Mouse (Mus musculus): Measurements from ENCODE around the gene Pea15a. TPM values are rescaled to one million over a fixed set of nuclear protein-coding genes. Genes with fewer than 3 reads are reported as not detected.

The Pea15a gene
- polyA plus RNA-seq, 1 experiment from 2014 or later = 489 TPM

DNA sequence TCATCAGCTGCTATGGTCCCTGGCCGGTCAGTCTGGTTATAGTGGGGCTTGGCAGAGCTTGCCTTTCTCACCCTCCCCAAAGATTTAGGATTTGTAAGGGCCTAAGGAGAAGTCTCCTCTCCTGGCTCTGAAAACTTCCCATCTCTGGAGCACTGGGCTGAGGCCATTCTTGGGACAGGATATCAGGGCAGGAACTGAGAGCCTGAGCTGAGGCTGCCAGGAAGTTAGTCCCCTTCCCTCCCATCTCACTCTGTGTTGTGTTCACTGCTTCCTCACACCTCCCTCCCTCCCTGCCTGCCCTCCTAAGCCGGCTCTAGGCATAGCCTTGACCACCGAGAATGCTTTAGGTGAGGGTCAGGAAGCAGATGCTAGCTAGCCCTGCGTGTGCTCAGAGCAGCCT is 3.0 kb downstream of the Pea15a start:
- peaks cover 15% of the 10 kb centered on the region for H3K36me3 ChIP-seq
- ATAC-seq (ENCODE audit: low FRiP score, low read depth) = no peak
- WGBS = 4% methylated on average over 4 of the region's 4 CpGs

DNA sequence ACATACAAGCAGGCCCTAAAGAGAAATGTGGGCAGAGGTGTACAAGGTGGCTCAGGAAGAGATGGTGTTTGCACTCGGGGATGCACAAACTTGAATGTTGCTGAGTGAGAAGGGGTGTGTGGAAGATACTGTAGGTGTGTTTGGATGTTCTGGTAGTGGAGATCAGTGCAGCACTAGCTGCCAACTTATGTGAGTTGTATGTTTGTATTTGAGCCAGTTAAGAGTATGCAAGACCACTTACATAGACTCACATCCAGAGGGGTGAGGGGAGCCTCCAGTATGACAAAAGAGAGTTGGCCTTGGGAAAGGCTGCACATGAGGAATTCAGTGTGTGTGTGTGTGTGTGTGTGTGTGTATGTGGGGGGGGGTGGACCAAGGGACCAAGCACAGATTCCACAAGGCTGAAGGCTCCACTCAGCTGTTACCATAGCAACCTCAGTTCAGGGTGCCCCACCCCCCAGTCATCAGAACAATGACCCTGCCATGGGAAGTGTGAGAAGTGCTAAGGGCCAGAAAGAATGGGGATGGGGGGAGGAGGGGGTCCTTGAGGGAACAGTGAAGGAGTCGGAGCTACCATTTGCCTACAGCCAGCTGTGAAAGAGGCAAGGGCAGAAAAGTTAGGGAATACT is 3.6 kb downstream of the Pea15a start:
- peak; percentile 10; the same call in 1 of the 2 replicates for ATAC-seq (ENCODE audit: low FRiP score, low read depth)
- H3K4me3 ChIP-seq = peak overlapping the region; percentile 72; the same call in 1 of the 2 replicates
- no peaks in the 10 kb centered on the region for H3K27me3 ChIP-seq
- 0 out of 2 replicates have a peak overlapping the region, but pooled peaks have one; percentile 27 for H3K9ac ChIP-seq
- peaks cover 72% of the 10 kb centered on the region for H3K4me1 ChIP-seq (replicated peaks)
- peak overlapping the region; percentile 88 for H3K27ac ChIP-seq (replicated peaks)
- H3K36me3 ChIP-seq = peaks cover 21% of the 10 kb centered on the region
- no peaks in the 10 kb centered on the region for H3K9me3 ChIP-seq
- H3K4me2 ChIP-seq = peak overlapping the region; percentile 93
- 4% methylated on average over 2 of the region's 2 CpGs for WGBS

More for the DNA sequence above, 3.0 kb downstream of the Pea15a start:
- H3K27me3 ChIP-seq = no peaks in the 10 kb centered on the region
- peak overlapping the region; percentile 72 for H3K4me3 ChIP-seq
- H3K4me2 ChIP-seq = peak overlapping the region; percentile 93
- peaks cover 72% of the 10 kb centered on the region for H3K4me1 ChIP-seq (replicated peaks)
- no peaks in the 10 kb centered on the region for H3K9me3 ChIP-seq
- peak overlapping the region; percentile 88 for H3K27ac ChIP-seq (replicated peaks)
- H3K9ac ChIP-seq = peak overlapping the region; percentile 95; the same call in 1 of the 2 replicates

DNA sequence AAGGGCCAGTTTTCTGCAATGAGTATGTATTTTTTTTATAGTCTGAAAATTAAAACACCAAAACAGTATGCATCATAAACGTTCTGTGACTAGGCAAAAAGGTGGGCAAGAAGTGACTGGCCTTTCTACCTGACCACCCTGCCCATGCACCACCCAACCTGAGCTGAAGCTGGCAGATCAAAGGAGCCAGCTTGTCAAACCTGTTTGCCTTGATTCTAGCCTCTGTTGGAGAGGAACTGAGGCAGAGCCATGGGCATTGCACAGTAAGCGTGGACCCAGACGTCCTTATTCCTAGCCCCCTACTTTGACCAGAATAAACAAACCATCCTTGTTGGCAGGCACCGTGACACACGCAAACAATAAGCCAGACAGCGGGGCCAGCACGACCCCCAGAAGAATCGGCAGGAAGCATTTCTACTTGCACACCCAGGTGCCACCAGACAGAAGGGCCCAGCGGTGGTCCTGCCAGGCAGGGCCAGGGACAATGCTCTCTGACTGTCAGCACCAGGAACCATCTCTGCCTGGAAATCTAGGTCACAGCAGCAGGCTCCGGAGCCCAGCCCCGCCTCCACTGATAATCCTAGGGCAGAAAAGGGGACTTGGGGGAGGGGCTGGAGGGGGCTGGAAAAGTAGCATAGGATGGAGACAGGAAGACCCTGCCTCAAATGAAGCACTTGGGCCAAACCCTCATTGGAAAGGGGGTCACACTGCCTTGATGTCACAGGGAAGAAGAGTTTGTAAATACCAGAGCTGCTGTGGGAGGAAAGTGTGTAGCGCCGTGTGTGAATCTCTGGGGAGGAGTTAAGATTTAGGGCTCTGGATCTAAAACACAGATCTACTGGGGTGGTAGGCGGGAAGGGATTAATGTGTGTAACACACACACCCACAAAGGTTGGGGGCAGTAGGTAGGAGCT is 4.4 kb downstream of the Pea15a start:
- Histone ChIP-seq H3K27me3 (no peaks in the 10 kb centered on the region), H3K27ac (replicated peaks) (peak overlapping the region; percentile 88), H3K4me2 (peak overlapping the region; percentile 93), H3K9ac (peak overlapping the region; percentile 27; the same call in 1 of the 2 replicates), H3K9me3 (no peaks in the 10 kb centered on the region), H3K4me1 (replicated peaks) (peaks cover 71% of the 10 kb centered on the region), H3K4me3 (peak overlapping the region; percentile 23), H3K36me3 (peaks cover 28% of the 10 kb centered on the region)
- no peak for ATAC-seq (ENCODE audit: low FRiP score, low read depth)
- WGBS = 5% methylated on average over 14 of the region's 14 CpGs

DNA sequence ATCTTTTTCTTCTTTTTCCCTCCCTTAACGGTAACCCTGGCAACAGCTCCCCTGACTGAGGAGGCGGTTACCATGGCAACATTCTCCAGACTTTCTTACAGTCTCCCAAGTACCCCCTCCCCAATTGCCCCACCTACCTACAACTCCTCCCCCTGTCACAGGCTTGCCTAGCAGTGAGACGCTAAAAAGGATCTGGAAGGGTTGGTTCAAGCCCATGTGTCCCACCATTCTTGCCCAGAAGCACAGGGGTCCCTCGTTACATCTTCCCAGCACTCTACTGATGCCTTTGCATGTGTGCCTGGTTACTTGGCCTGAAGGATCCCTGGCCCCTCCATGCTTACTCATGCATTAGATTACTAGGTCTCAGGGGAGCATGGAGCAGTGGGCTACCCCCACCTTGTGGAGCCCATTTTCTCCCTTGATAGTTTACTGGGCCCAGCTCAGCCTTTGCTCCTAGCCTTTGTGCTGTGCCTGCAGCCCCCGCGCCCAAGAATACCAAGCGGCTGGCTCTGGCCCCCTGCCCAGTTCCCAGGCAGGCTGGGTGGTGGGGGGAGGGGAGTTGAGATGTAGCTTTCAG is 5.6 kb downstream of the Pea15a start:
- peak overlapping the region; percentile 88 for H3K27ac ChIP-seq (replicated peaks)
- H3K27me3 ChIP-seq = no peaks in the 10 kb centered on the region
- WGBS = 7% methylated on average over 7 of the region's 7 CpGs
- no peaks in the 10 kb centered on the region for H3K9me3 ChIP-seq
- H3K4me1 ChIP-seq (replicated peaks) = peaks cover 65% of the 10 kb centered on the region
- H3K9ac ChIP-seq = no peak overlapping the region
- H3K36me3 ChIP-seq = peaks cover 40% of the 10 kb centered on the region
- ATAC-seq (ENCODE audit: low FRiP score, low read depth) = peak; percentile 64
- H3K4me3 ChIP-seq = peak overlapping the region; percentile 14; the same call in 1 of the 2 replicates
- H3K4me2 ChIP-seq = peak overlapping the region; percentile 93

DNA sequence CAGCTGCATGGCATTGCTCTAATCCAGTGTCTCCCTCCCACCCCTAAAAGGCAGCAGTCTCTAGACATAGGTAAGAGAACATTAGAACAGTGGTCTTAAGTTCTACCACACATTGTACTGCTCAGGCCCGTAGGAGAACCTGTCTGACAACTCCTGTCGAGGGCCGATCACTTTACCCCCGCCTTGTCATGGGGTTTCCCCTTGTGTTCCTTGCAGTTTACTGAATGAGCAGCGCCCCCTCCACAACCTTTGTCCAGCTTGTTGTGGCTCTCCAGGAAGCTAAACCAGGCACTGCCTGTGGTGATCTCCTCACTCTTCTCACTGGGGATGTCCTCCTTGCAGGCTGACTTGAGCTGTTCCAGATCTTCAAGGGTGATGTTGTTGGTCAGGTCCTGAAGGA is 6.4 kb downstream of the Pea15a start:
- Histone ChIP-seq H3K4me3 (no peak overlapping the region), H3K4me1 (replicated peaks) (peaks cover 59% of the 10 kb centered on the region), H3K27ac (replicated peaks) (peak overlapping the region; percentile 88), H3K4me2 (peak overlapping the region; percentile 93), H3K36me3 (peaks cover 46% of the 10 kb centered on the region), H3K27me3 (no peaks in the 10 kb centered on the region), H3K9ac (no peak overlapping the region), H3K9me3 (no peaks in the 10 kb centered on the region)
- 65% methylated on average over 5 of the region's 5 CpGs for WGBS
- no peak for ATAC-seq (ENCODE audit: low FRiP score, low read depth)

DNA sequence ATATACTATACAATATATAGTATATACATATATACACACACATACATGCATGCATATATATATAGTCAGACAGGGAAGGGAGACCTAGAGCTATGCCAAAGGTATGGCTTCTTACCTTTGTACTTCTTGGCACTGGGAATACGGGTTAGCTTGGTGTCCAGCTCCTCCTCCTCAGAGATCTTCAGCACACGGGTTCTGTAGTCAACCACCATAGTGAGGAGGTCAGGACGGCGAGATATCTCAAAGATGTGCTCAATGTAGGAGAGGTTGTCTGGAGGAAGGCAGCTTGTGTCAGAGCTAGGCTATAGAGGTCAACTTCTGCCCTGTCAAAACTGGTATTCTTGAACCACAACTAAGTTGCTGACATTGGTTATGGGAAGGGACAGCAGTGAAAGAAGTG is 7.6 kb downstream of the Pea15a start:
- H3K4me1 ChIP-seq (replicated peaks) = peaks cover 47% of the 10 kb centered on the region
- H3K4me3 ChIP-seq = no peak overlapping the region
- H3K9ac ChIP-seq = no peak overlapping the region
- H3K27ac ChIP-seq (replicated peaks) = no peak overlapping the region
- ATAC-seq (ENCODE audit: low FRiP score, low read depth) = no peak
- H3K4me2 ChIP-seq = no peak overlapping the region
- 85% methylated on average over 4 of the region's 4 CpGs for WGBS
- H3K36me3 ChIP-seq = peaks cover 58% of the 10 kb centered on the region
- no peaks in the 10 kb centered on the region for H3K27me3 ChIP-seq
- H3K9me3 ChIP-seq = no peaks in the 10 kb centered on the region

DNA sequence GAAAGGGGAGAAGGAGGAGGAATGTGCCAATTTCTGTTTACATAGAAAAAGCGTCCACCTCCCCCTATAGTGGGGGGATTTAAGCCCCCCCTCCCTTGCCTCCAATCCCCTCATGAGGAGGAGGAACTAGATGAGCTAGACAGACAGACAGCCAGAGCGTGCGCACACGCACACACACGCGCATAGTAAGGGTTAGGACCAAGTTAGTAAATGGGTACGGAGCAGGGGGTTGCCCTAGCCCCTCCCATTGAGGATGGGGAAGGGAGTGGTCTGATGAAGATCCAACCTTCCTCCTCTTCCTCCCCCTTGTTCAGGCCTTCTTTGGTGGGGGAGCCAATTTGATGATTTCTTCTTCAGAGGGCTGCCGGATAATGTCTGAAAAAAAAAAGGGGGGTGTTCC is 8.3 kb downstream of the Pea15a start:
- H3K36me3 ChIP-seq = peaks cover 64% of the 10 kb centered on the region
- no peaks in the 10 kb centered on the region for H3K27me3 ChIP-seq
- no peak overlapping the region for H3K4me3 ChIP-seq
- peaks cover 40% of the 10 kb centered on the region for H3K4me1 ChIP-seq (replicated peaks)
- no peak overlapping the region for H3K27ac ChIP-seq (replicated peaks)
- no peak for ATAC-seq (ENCODE audit: low FRiP score, low read depth)
- no peaks in the 10 kb centered on the region for H3K9me3 ChIP-seq
- H3K9ac ChIP-seq = no peak overlapping the region
- WGBS = 86% methylated on average over 8 of the region's 8 CpGs
- no peak overlapping the region for H3K4me2 ChIP-seq

DNA sequence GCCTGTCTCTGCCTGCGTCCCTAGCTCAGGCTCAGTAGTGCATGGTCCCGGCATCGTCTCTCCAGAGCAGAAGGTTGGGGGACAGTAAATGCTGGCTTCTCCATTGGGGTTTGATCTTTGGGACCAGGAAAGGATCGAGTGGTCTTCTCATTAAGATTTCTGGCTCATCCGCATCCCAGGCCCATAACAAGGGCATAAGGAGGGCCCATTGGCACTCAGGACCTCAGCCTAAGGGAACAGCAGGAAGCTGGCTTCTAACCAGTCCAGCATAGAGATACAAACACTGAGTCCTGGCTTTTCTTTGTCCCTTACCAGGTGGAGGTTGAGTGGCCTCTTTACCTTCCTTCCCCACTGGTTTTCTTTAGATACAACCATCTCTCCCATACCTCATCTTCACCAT is 8.8 kb downstream of the Pea15a start:
- H3K4me1 ChIP-seq (replicated peaks) = peaks cover 36% of the 10 kb centered on the region
- no peaks in the 10 kb centered on the region for H3K9me3 ChIP-seq
- no peak overlapping the region for H3K27ac ChIP-seq (replicated peaks)
- H3K36me3 ChIP-seq = peaks cover 64% of the 10 kb centered on the region
- H3K9ac ChIP-seq = no peak overlapping the region
- ATAC-seq (ENCODE audit: low FRiP score, low read depth) = no peak
- no peak overlapping the region for H3K4me2 ChIP-seq
- H3K27me3 ChIP-seq = no peaks in the 10 kb centered on the region
- WGBS = 68% methylated on average over 5 of the region's 5 CpGs
- no peak overlapping the region for H3K4me3 ChIP-seq

DNA sequence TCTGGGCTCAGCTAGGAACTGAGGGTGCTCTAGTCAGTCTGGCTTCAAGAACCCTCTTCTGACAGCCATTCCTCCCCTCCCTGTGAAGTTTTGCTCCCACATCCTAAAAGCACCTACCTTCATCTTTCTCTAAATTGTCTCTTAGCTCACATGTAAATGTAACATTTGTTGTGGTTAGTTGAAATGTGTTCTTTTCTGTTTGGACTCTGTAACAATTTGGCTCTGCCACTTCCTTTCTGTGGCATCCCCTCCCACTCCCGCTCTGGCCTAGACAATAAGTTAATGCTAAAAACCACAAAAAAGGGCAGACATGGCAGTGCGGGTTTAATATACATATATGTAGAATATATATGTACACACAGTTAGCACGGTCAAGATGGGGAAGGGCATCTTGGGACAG is 9.5 kb downstream of the Pea15a start:
- no peaks in the 10 kb centered on the region for H3K27me3 ChIP-seq
- peaks cover 29% of the 10 kb centered on the region for H3K4me1 ChIP-seq (replicated peaks)
- H3K9ac ChIP-seq = no peak overlapping the region
- no peak for ATAC-seq (ENCODE audit: low FRiP score, low read depth)
- H3K36me3 ChIP-seq = peaks cover 69% of the 10 kb centered on the region
- H3K4me2 ChIP-seq = no peak overlapping the region
- 79% methylated on average over 3 of the region's 3 CpGs for WGBS
- no peak overlapping the region for H3K4me3 ChIP-seq
- H3K27ac ChIP-seq (replicated peaks) = no peak overlapping the region
- H3K9me3 ChIP-seq = no peaks in the 10 kb centered on the region

DNA sequence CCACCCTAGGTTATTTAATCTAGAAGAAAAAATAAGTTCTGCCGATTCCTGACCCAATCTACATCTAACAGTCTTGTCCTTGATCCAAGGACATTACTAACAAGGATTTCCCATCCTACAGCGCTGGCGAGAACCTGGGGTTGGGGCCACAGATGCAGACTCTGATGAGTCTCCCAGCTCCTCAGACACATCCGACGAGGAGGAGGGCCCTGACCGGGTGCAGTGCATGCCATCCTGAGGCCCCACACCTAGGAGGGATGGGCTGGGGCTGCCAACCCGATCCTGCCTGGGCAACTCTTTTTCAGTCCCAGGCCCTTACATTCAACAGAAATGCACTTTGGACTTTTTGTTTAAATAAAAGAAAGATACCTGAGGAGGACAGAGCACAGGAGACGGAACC is 12.2 kb downstream of the Pea15a start:
- WGBS = 70% methylated on average over 8 of the region's 8 CpGs
- ATAC-seq (ENCODE audit: low FRiP score, low read depth) = no peak
- H3K9me3 ChIP-seq = no peaks in the 10 kb centered on the region
- H3K4me3 ChIP-seq = no peak overlapping the region
- peaks cover 73% of the 10 kb centered on the region for H3K36me3 ChIP-seq
- H3K4me1 ChIP-seq (replicated peaks) = 0 out of 2 replicates have a peak, but pooled peaks cover 3% of the 10 kb centered on the region
- H3K27ac ChIP-seq (replicated peaks) = no peak overlapping the region
- no peaks in the 10 kb centered on the region for H3K27me3 ChIP-seq
- no peak overlapping the region for H3K9ac ChIP-seq
- H3K4me2 ChIP-seq = no peak overlapping the region

DNA sequence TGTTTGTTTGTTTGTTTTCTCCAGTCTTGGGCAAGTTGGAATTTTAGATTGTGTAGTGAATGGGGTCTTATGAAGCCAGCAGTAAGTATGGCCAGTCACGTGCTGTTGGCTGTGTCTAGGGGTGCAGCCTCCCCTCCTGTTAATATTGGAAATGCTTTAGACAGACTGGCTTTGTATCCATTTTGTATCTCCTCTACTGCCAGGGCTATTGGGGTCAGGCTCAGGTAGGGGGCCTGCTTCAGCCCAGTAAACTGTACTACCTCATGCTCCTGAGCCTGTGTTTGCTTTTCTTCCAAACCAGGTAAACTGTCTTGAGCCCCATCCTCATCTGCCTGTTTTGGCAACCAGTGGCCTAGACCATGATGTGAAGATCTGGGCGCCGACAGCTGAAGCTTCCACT is 14.4 kb downstream of the Pea15a start:
- ATAC-seq (ENCODE audit: low FRiP score, low read depth) = no peak
- no peaks in the 10 kb centered on the region for H3K27me3 ChIP-seq
- peaks cover 72% of the 10 kb centered on the region for H3K36me3 ChIP-seq

DNA sequence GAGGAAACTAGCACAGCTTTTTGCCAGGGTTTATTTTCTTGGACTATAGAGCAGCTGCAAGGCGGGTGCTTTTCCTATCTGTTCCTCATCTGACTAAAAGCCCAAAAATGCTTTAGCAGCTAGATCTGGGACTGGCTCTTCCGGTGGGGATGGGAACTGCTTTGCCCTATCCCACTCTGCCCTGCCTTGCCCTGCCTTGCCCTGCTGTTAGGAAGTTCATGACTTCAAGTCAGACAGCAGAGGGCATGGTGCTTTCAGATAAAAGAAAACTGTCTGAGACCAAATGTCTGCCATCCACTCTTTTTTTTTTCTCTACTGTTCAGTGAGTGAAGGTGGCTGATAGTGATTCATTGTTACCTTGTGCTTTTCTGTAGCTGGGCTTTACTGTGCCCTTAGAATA is 15.0 kb downstream of the Pea15a start:
- Histone ChIP-seq H3K27me3 (no peaks in the 10 kb centered on the region), H3K9me3 (no peaks in the 10 kb centered on the region), H3K36me3 (peaks cover 72% of the 10 kb centered on the region), H3K27ac (replicated peaks) (no peak overlapping the region), H3K4me2 (no peak overlapping the region), H3K4me1 (replicated peaks) (no peaks in the 10 kb centered on the region), H3K4me3 (no peak overlapping the region), H3K9ac (no peak overlapping the region)
- 80% methylated on average over 2 of the region's 2 CpGs for WGBS
- no peak for ATAC-seq (ENCODE audit: low FRiP score, low read depth)

More for the DNA sequence above, 14.4 kb downstream of the Pea15a start:
- Histone ChIP-seq H3K4me3 (no peak overlapping the region), H3K27ac (replicated peaks) (no peak overlapping the region), H3K4me1 (replicated peaks) (no peaks in the 10 kb centered on the region), H3K9me3 (no peaks in the 10 kb centered on the region), H3K9ac (no peak overlapping the region), H3K4me2 (no peak overlapping the region)
- 91% methylated on average over 3 of the region's 3 CpGs for WGBS

Data from hindbrain, embryonic 15.5 days (tissue).